Mouse (Mus musculus) heart, postnatal 36 days (tissue): ENCODE data around the gene Madd. TPM values are rescaled to one million over a fixed set of nuclear protein-coding genes. Genes with fewer than 3 reads are reported as not detected.

Experiments used
- DNase-seq, 2 experiments: peaks; one replicate each; pipeline ENCODE4 v3.0.0; 2021 to 2022
- intact Hi-C: fragments of 180-260 bp; cut with DNase I; formaldehyde crosslinking; loops from one replicate; pipeline ENCODE4 v1.15.1; 2025
- total RNA-seq, 2 experiments: library from RNA; stranded (reverse); gene quantifications; 2 replicates each; pipeline ENCODE4 v1.2.3; 2021

Gene Madd
- total RNA-seq, 2 experiments from 2014 or later, result 5.8 to 6.6 TPM

GRCm38 (mm10) chr2:91179825-91180224 is 3.8 kb downstream of the Madd start:
- no peak for DNase-seq
- intact Hi-C loops, result no loop called here

GRCm38 (mm10) chr2:91176234-91176633 is 7.4 kb downstream of the Madd start:
- no peak for DNase-seq
- intact Hi-C loops, result no loop called here

GRCm38 (mm10) chr2:91175490-91175889 is 8.1 kb downstream of the Madd start:
- no peak for DNase-seq
- intact Hi-C loops, result no loop called here

GRCm38 (mm10) chr2:91169587-91170322 is 13.9 kb downstream of the Madd start:
- intact Hi-C loops, result no loop called here
- DNase-seq, result no peak

- DNase-seq, result no peak
- intact Hi-C loops, result no loop called here
Observed at GRCm38 (mm10) chr2:91167629-91168028, 16.0 kb downstream of the Madd start.

- intact Hi-C loops, result no loop called here
Observed at GRCm38 (mm10) chr2:91164991-91165390, 18.6 kb downstream of the Madd start.

GRCm38 (mm10) chr2:91163532-91163931 is 20.1 kb downstream of the Madd start:
- intact Hi-C loops, result no loop called here

More at GRCm38 (mm10) chr2:91164991-91165390, 18.6 kb downstream of the Madd start:
- DNase-seq, result no peak

GRCm38 (mm10) chr2:91162952-91163351 is 20.7 kb downstream of the Madd start:
- intact Hi-C loops, result no loop called here
- DNase-seq, result no peak

More at GRCm38 (mm10) chr2:91163532-91163931, 20.1 kb downstream of the Madd start:
- DNase-seq, result no peak

- DNase-seq, result no peak
- intact Hi-C loops, result no loop called here
Observed at GRCm38 (mm10) chr2:91160591-91160990, 23.0 kb downstream of the Madd start.

- DNase-seq, result no peak
- intact Hi-C loops, result no loop called here
Observed at GRCm38 (mm10) chr2:91157002-91157752, 26.5 kb downstream of the Madd start.

GRCm38 (mm10) chr2:91154091-91154490 is 29.5 kb downstream of the Madd start:
- intact Hi-C loops, result no loop called here
- no peak for DNase-seq

GRCm38 (mm10) chr2:91152885-91153377 is 30.7 kb downstream of the Madd start:
- intact Hi-C loops, result no loop called here
- DNase-seq, result no peak

- DNase-seq, result no peak
- intact Hi-C loops, result no loop called here
Observed at GRCm38 (mm10) chr2:91151331-91151730, 32.3 kb downstream of the Madd start.

GRCm38 (mm10) chr2:91148101-91148500 is 35.5 kb downstream of the Madd start:
- intact Hi-C loops, result no loop called here
- DNase-seq, result no peak

- intact Hi-C loops, result no loop called here
- no peak for DNase-seq
Observed at GRCm38 (mm10) chr2:91143401-91143800, 40.2 kb downstream of the Madd start.

GRCm38 (mm10) chr2:91142920-91143319 is 40.7 kb downstream of the Madd start:
- intact Hi-C loops, result no loop called here
- no peak for DNase-seq

GRCm38 (mm10) chr2:91139764-91140163 is 43.9 kb downstream of the Madd start:
- no peak for DNase-seq
- intact Hi-C loops, result no loop called here

- DNase-seq, result no peak
- intact Hi-C loops, result no loop called here
Observed at GRCm38 (mm10) chr2:91139311-91139710, 44.3 kb downstream of the Madd start.

GRCm38 (mm10) chr2:91137481-91137880 is 46.2 kb downstream of the Madd start:
- no peak for DNase-seq
- intact Hi-C loops, result no loop called here

- DNase-seq, result no peak
- intact Hi-C loops, result no loop called here
Observed at GRCm38 (mm10) chr2:91136513-91137412, 46.9 kb downstream of the Madd start.

- intact Hi-C loops, result no loop called here
- no peak for DNase-seq
Observed at GRCm38 (mm10) chr2:91132035-91132434, 51.6 kb downstream of the Madd start.
